ENCODE assay signal across 8 mouse cellular contexts in the genomic region with DNA sequence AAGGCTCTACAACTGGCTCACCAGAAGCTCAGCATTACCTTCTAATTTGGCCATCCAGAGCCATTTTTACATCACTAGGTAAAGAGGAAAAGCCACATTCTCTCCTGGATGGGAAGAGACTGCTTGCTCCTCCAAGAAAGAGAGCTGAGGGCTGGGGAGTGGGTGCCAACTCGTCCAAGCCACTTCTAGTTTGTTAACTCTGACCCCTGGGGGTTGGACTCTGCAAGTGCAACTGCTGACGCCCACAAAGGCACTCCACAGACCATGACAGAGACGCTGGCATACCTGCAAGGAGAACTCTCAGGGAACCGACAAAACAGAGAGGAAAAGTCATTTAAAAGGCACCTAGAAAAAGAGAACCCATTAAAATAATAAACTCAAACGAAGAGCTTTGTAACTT.
DNase-seq lines count a peak whose midpoint lies in the region; ATAC-seq and TF ChIP-seq lines count a peak whose summit lies in the region.

No protein-coding gene starts in this region.

- TF ChIP-seq EP300 in ES-Bruce4 (IDR thresholded peaks at IDR 0.05; ENCODE audit: insufficient read depth, low read depth, low read length), result no peak

- no peak for TF ChIP-seq POLR2A in ES-Bruce4 (IDR thresholded peaks at IDR 0.05; ENCODE audit: insufficient read depth, low read length)

- H3K27ac ChIP-seq in ES-Bruce4 (ENCODE audit: insufficient read depth, low read length), result no peak overlapping the region
- no peak overlapping the region for H3K27ac ChIP-seq in forebrain, embryonic 15.5 days (replicated peaks)
- no peak overlapping the region for H3K27ac ChIP-seq in layer of hippocampus, adult 2 months
- H3K27ac ChIP-seq in lung, embryonic 14.5 days (ENCODE audit: low read depth), result no peak overlapping the region

- WGBS in forebrain, embryonic 15.5 days, result 6% methylated on average over 5 of the region's 5 CpGs
- 3% methylated on average over 5 of the region's 5 CpGs for WGBS in lung, embryonic 14.5 days

- H3K36me3 ChIP-seq in ES-Bruce4 (ENCODE audit: control insufficient read depth, insufficient read depth, low read length, poor library complexity, severe bottlenecking), result no peaks in the 10 kb centered on the region
- no peaks in the 10 kb centered on the region for H3K36me3 ChIP-seq in forebrain, embryonic 15.5 days
- H3K36me3 ChIP-seq in lung, embryonic 14.5 days (ENCODE audit: insufficient read depth), result no peaks in the 10 kb centered on the region

- H3K9me3 ChIP-seq in ES-Bruce4 (replicated peaks; ENCODE audit: control insufficient read depth, insufficient read depth, low read length, poor library complexity, severe bottlenecking), result no peaks in the 10 kb centered on the region
- H3K9me3 ChIP-seq in forebrain, embryonic 15.5 days, result no peaks in the 10 kb centered on the region
- no peaks in the 10 kb centered on the region for H3K9me3 ChIP-seq in lung, embryonic 14.5 days (ENCODE audit: low read depth, low read length)

- H3K4me3 ChIP-seq in ES-Bruce4 (ENCODE audit: low read depth, low read length), result no peak overlapping the region
- no peak overlapping the region for H3K4me3 ChIP-seq in forebrain, embryonic 15.5 days
- no peak overlapping the region for H3K4me3 ChIP-seq in layer of hippocampus, adult 2 months
- H3K4me3 ChIP-seq in lung, embryonic 14.5 days (ENCODE audit: low read depth, low read length), result no peak overlapping the region

- no peak overlapping the region for H3K9ac ChIP-seq in ES-Bruce4 (ENCODE audit: low read depth, poor library complexity, severe bottlenecking)
- no peak overlapping the region for H3K9ac ChIP-seq in forebrain, embryonic 15.5 days (replicated peaks)
- no peak overlapping the region for H3K9ac ChIP-seq in lung, embryonic 14.5 days

- H3K4me1 ChIP-seq in ES-Bruce4 (ENCODE audit: control insufficient read depth, insufficient read depth, low read length), result no peaks in the 10 kb centered on the region
- H3K4me1 ChIP-seq in forebrain, embryonic 15.5 days, result no peaks in the 10 kb centered on the region
- no peaks in the 10 kb centered on the region for H3K4me1 ChIP-seq in lung, embryonic 14.5 days (ENCODE audit: insufficient read depth)

- peak; percentile 95 for ATAC-seq in forebrain, embryonic 15.5 days (replicated peaks)
- ATAC-seq in hematopoietic stem cell, adult 5-6 weeks (replicated peaks in 1 of 2; ENCODE audit: insufficient read depth in 1 of 2, low FRiP score in 2 of 2, low TSS enrichment in 1 of 2, low read depth in 1 of 2, poor library complexity in 2 of 2, severe bottlenecking in 2 of 2), result peak; percentile 78 to 80; a peak in 3 of 4 replicates
- ATAC-seq in lung, embryonic 14.5 days (ENCODE audit: insufficient read depth), result peak; percentile 82; the same call in 1 of the 2 replicates

- TF ChIP-seq CTCF in ES-Bruce4 (IDR thresholded peaks at IDR 0.05; ENCODE audit: low read depth, low read length), result peak; percentile 76
- TF ChIP-seq CTCF in layer of hippocampus, adult 2 months (conservative IDR thresholded peaks at IDR 0.05), result peak; percentile 94
- peak; percentile 83 for TF ChIP-seq CTCF in lung, embryonic 14.5 days (IDR thresholded peaks at IDR 0.05; ENCODE audit: low read depth)

- no peak overlapping the region for H3K4me2 ChIP-seq in forebrain, embryonic 15.5 days (replicated peaks)
- no peak overlapping the region for H3K4me2 ChIP-seq in lung, embryonic 14.5 days

- DNase-seq in c-Kit-positive CD71-positive TER-119-positive erythroid progenitor cells, embryonic 14.5 days (ENCODE audit: low spot score), result peak; percentile 84
- DNase-seq in layer of hippocampus, adult 2 months (ENCODE audit: low spot score in 2 of 2), result peak; percentile 52 to 68
- DNase-seq in lung, embryonic 14.5 days, result peak; percentile 91
- DNase-seq in ovary, adult 18-20 months (ENCODE audit: low spot score), result peak; percentile 67
- peak; percentile 71 to 86 for DNase-seq in thymus, postnatal 10 days (ENCODE audit: low spot score in 2 of 2)

- H3K27me3 ChIP-seq in ES-Bruce4 (ENCODE audit: control insufficient read depth, insufficient read depth, low read length, poor library complexity, severe bottlenecking), result no peaks in the 10 kb centered on the region
- H3K27me3 ChIP-seq in forebrain, embryonic 15.5 days, result no peaks in the 10 kb centered on the region
- H3K27me3 ChIP-seq in lung, embryonic 14.5 days (ENCODE audit: insufficient read depth, low read length), result no peaks in the 10 kb centered on the region
